Mouse (Mus musculus) megakaryocyte-erythroid progenitor cell, adult 5-6 weeks (primary cell): ENCODE measurements at regions not wholly inside any gene's neighbourhood (a gene's known extent, or its start where the extent isn't known, plus 50 kb on each side); places are given as distances from the start of the nearest gene placed in this dataset.

Source experiments
- ATAC-seq: replicated peaks from 2 replicates; pipeline ENCODE4 v1.8.0; 2016; ENCODE audit warnings: mild to moderate bottlenecking, inconsistent platforms; ENCODE audit not compliant: severe bottlenecking, poor library complexity, low FRiP score, low TSS enrichment

GRCm38 (mm10) chr13:3712088-3712487 lies 78.3 kb downstream of the Asb13 start:
- ATAC-seq = no peak

- ATAC-seq = no peak
Observed at GRCm38 (mm10) chr13:3709982-3710618, 76.3 kb downstream of the Asb13 start.

- ATAC-seq = no peak
Observed at GRCm38 (mm10) chr13:3708896-3709631, 75.2 kb downstream of the Asb13 start.
